Mouse (Mus musculus) liver (tissue): ENCODE measurements around the gene Coq10a.

Experiments
- DNase-seq: peaks from one replicate; pipeline ENCODE4 v3.0.0-alpha.2; 2020; ENCODE audit warnings: mixed read lengths

Coq10a gene

GRCm38 (mm10) chr10:128368402-128369217 is at the start of gene Coq10a:
Gene Coq10a (minus strand): TSS chr10:128368997.
- peak; percentile 88 for DNase-seq

GRCm38 (mm10) chr10:128414848-128415247 is 46.1 kb upstream of the Coq10a start:
- no peak for DNase-seq

- DNase-seq: no peak
These were observed 44.3 kb upstream of the Coq10a start for GRCm38 (mm10) chr10:128413076-128413475.

- DNase-seq: no peak
These were observed 43.8 kb upstream of the Coq10a start for GRCm38 (mm10) chr10:128412558-128412957.

GRCm38 (mm10) chr10:128412055-128412381 is 43.2 kb upstream of the Coq10a start:
- DNase-seq: no peak

- peak; percentile 97 for DNase-seq
These were observed 42.6 kb upstream of the Coq10a start, which contains the start of the genes Nabp2 and Rnf41 for GRCm38 (mm10) chr10:128411211-128412054. Gene Nabp2 (minus strand): TSS chr10:128411492. Gene Rnf41 (plus strand): TSS chr10:128411657.

GRCm38 (mm10) chr10:128410560-128410845 is 41.7 kb upstream of the Coq10a start:
- no peak for DNase-seq

GRCm38 (mm10) chr10:128409692-128410559 is 41.1 kb upstream of the Coq10a start:
- peak; percentile 98 for DNase-seq

GRCm38 (mm10) chr10:128408591-128409535 is 40.1 kb upstream of the Coq10a start:
- peak; percentile 54 for DNase-seq

GRCm38 (mm10) chr10:128403931-128404330 is 35.1 kb upstream of the Coq10a start:
- no peak for DNase-seq

- DNase-seq: no peak
These were observed 32.8 kb upstream of the Coq10a start for GRCm38 (mm10) chr10:128401638-128402037.

GRCm38 (mm10) chr10:128401056-128401455 is 32.3 kb upstream of the Coq10a start, which contains the start of gene Slc39a5:
Gene Slc39a5 (minus strand): TSS chr10:128401229.
- no peak for DNase-seq

- DNase-seq: peak; percentile 58
These were observed 31.5 kb upstream of the Coq10a start for GRCm38 (mm10) chr10:128400338-128400737.

GRCm38 (mm10) chr10:128397466-128397865 is 28.7 kb upstream of the Coq10a start:
- DNase-seq: no peak

- DNase-seq: no peak
These were observed 28.0 kb upstream of the Coq10a start for GRCm38 (mm10) chr10:128396716-128397264.

GRCm38 (mm10) chr10:128396017-128396673 is 27.3 kb upstream of the Coq10a start:
- DNase-seq: no peak

- DNase-seq: no peak
These were observed 23.1 kb upstream of the Coq10a start for GRCm38 (mm10) chr10:128391850-128392249.

- DNase-seq: no peak
These were observed 21.6 kb upstream of the Coq10a start for GRCm38 (mm10) chr10:128390366-128390765.

- DNase-seq: no peak
These were observed 20.8 kb upstream of the Coq10a start for GRCm38 (mm10) chr10:128389570-128389969.

- no peak for DNase-seq
These were observed 20.1 kb upstream of the Coq10a start for GRCm38 (mm10) chr10:128388941-128389340.

- no peak for DNase-seq
These were observed 17.1 kb upstream of the Coq10a start for GRCm38 (mm10) chr10:128385902-128386301.
